Mouse (Mus musculus) hindbrain, embryonic 11.5 days (tissue): ENCODE data around the gene Gramd1c. TPM values are rescaled to one million over a fixed set of nuclear protein-coding genes. Genes with fewer than 3 reads are reported as not detected.
A peak's percentile ranks its signal among the peaks of the same experiment; 100 is the strongest.

Source experiments
- ATAC-seq: fragments of 200-750 bp; cut with Nextera tagmentation; 2 replicates; pipeline ENCODE4 v1.8.0; 2017; ENCODE audit warnings: mild to moderate bottlenecking, moderate TSS enrichment, moderate library complexity; ENCODE audit not compliant: low FRiP score
- DNase-seq: peaks from one replicate; pipeline ENCODE4 v3.0.0-alpha.2; 2015; ENCODE audit warnings: low spot score
- H3K27ac ChIP-seq: fragments of 300-500 bp; sonication (generic); 2 replicates; pipeline ENCODE4 v1.5.1; 2014; ENCODE audit warnings: mild to moderate bottlenecking, low read depth, low read length
- H3K27me3 ChIP-seq: fragments of 300-500 bp; sonication (generic); 2 replicates; pipeline ENCODE4 v1.6.1; 2014; ENCODE audit warnings: mild to moderate bottlenecking, low read length, moderate library complexity, mixed read lengths; ENCODE audit not compliant: control insufficient read depth, insufficient read depth
- H3K36me3 ChIP-seq: fragments of 300-500 bp; sonication (generic); 2 replicates; pipeline ENCODE4 v1.6.1; 2014; ENCODE audit warnings: mild to moderate bottlenecking, low read length, moderate library complexity, mixed read lengths; ENCODE audit not compliant: control insufficient read depth, insufficient read depth
- H3K4me1 ChIP-seq: fragments of 300-500 bp; sonication (generic); replicated peaks from 2 replicates; pipeline ENCODE4 v1.6.1; 2014; ENCODE audit warnings: low read length, mixed read lengths; ENCODE audit not compliant: control insufficient read depth, insufficient read depth
- H3K4me2 ChIP-seq: fragments of 300-500 bp; sonication (generic); replicated peaks from 2 replicates; pipeline ENCODE4 v1.6.1; 2014; ENCODE audit warnings: mild to moderate bottlenecking, low read depth, low read length
- H3K4me3 ChIP-seq: fragments of 300-500 bp; sonication (generic); 2 replicates; pipeline ENCODE4 v1.5.1; 2014; ENCODE audit warnings: low read depth, low read length
- H3K9ac ChIP-seq: fragments of 300-500 bp; sonication (generic); 2 replicates; pipeline ENCODE4 v1.6.1; 2014; ENCODE audit warnings: low read depth, low read length
- H3K9me3 ChIP-seq: fragments of 300-500 bp; sonication (generic); 2 replicates; pipeline ENCODE4 v1.6.1; 2016; ENCODE audit warnings: low read length; ENCODE audit not compliant: control insufficient read depth
- WGBS: fragments of 180-500 bp; shearing (Covaris S2); extraction: QIAGEN DNeasy Blood & Tissue Kit; methylation state at CpG from one replicate; pipeline ENCODE4 v1.1.7; 2014; 5-methylcytosine and 5-hydroxymethylcytosine counted together
- polyA plus RNA-seq: library from polyadenylated mRNA; unstranded; fragments of >200 nt; fragmentation: Nextera tagmentation; extraction: Ambion mirVana; gene quantifications from 2 replicates; pipeline ENCODE4 v1.2.1, GENCODE M21; 2014

Gramd1c gene
- polyA plus RNA-seq, 1 experiment from 2014 or later, result 4.3 TPM

DNA sequence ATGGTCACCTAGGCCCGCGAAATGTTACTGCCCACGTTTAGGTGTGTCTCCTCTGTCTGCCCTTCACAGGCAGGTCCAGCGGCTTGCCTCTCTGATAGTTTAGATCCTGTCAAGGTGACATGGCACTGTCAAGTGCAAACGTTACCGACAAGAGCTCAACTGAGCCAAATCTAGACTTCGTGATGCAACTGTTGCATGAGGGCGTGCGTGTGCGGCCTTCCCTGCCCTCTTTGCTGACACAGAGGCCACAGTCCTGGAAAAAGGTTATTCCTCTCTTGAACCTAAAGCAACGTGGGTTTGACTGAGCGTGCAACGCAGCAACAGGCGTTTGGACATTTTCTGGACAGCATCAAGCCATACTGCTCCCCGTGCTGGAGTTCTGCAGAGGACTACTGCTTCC lies 1.8 kb downstream of the Gramd1c start:
- no peak for DNase-seq
- H3K36me3 ChIP-seq, result no peaks in the 10 kb centered on the region
- no peak for ATAC-seq

DNA sequence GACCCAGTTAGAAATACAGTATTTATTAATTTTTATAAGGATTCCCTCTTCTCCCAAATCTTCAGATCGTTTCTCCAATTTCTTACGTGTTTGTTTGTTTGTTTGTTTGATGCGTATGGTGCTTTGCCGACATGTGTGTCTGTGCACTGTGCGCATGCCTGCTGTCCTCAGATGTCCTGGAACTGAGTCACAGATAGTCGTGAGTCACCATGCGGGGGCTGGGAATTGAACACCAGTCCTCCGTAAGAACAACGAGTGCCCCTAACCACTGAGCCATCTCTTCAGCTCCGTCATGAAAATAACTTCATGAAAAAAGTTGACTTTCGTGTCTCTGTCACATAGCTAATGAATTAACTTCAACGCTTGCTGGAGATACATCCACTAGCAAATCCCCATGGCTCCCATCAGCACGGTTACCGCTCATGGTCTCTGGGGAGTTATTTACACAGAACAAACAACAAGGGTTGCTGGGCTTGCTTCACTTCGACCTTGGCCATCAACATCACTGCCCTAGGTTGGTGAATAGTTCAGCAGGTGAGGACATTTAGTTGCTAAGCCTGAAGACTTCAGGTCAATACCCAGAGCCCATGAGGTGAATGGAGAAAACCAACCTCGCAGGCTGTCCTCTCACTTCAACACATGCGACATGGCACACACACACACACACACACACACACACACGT lies 2.4 kb downstream of the Gramd1c start:
- WGBS, result 92% methylated on average over 18 of the region's 18 CpGs
- H3K4me3 ChIP-seq, result no peak overlapping the region
- no peak overlapping the region for H3K4me2 ChIP-seq
- H3K4me1 ChIP-seq, result no peaks in the 10 kb centered on the region
- no peak for ATAC-seq
- no peak for DNase-seq
- no peaks in the 10 kb centered on the region for H3K9me3 ChIP-seq
- H3K27ac ChIP-seq, result no peak overlapping the region
- H3K27me3 ChIP-seq, result no peaks in the 10 kb centered on the region
- H3K36me3 ChIP-seq, result no peaks in the 10 kb centered on the region
- H3K9ac ChIP-seq, result no peak overlapping the region

More for the DNA sequence above, 1.8 kb downstream of the Gramd1c start:
- no peak overlapping the region for H3K4me2 ChIP-seq
- H3K4me1 ChIP-seq, result no peaks in the 10 kb centered on the region
- WGBS, result 91% methylated on average over 15 of the region's 15 CpGs
- H3K9me3 ChIP-seq, result no peaks in the 10 kb centered on the region
- H3K4me3 ChIP-seq, result no peak overlapping the region
- no peaks in the 10 kb centered on the region for H3K27me3 ChIP-seq
- no peak overlapping the region for H3K9ac ChIP-seq
- no peak overlapping the region for H3K27ac ChIP-seq

DNA sequence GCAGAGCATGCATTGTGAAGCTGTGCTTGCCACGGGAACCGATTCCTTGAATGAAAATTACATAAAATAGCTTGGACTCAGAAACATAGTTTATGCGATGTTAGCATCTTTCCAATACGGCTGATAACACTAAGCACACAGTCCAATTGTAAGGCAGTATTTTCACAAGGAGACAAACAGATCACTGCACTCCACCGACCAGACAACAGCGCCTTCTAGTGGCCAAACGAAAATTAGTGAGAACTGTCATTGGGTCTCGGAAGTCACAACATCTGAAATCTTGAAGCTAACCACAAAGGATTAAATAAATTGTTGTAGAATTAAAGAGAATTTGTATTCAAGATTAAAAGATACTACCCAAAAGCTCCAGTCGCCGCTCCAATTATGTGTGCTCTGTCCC lies 4.4 kb downstream of the Gramd1c start:
- Histone ChIP-seq H3K27ac (no peak overlapping the region), H3K4me2 (no peak overlapping the region), H3K36me3 (no peaks in the 10 kb centered on the region), H3K9me3 (no peaks in the 10 kb centered on the region), H3K4me1 (no peaks in the 10 kb centered on the region), H3K9ac (no peak overlapping the region), H3K4me3 (no peak overlapping the region), H3K27me3 (no peaks in the 10 kb centered on the region)
- DNase-seq (peak; percentile 82), ATAC-seq (no peak)
- WGBS, result 30% methylated on average over 10 of the region's 10 CpGs

DNA sequence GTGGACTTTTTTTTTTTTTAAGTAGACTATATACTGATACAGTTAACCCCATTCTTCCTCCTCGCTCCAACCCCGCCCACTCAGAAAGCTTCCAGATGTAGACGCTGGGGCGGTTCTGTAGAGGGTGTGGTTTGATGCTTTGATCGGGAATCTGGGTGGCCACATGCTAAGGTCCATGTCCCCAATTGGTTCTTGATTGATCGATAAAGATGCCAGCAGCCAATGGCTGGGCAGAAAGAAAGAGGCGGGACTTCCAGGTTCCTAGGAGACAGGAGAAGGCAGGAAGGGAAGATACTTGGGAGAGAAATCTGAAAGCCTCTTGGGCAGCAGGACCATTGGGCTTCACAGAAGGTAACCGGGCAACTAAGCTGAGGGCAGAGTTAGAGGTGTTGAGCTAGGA lies 7.4 kb downstream of the Gramd1c start:
- ATAC-seq (0 out of 2 replicates have a peak, but pooled peaks have one; percentile 17), DNase-seq (peak; percentile 8)
- no peaks in the 10 kb centered on the region for H3K9me3 ChIP-seq
- H3K36me3 ChIP-seq, result no peaks in the 10 kb centered on the region
- H3K4me1 ChIP-seq, result no peaks in the 10 kb centered on the region
- WGBS, result 59% methylated on average over 8 of the region's 8 CpGs
- H3K9ac ChIP-seq, result no peak overlapping the region
- H3K27ac ChIP-seq, result no peak overlapping the region
- H3K4me2 ChIP-seq, result no peak overlapping the region
- H3K4me3 ChIP-seq, result no peak overlapping the region
- H3K27me3 ChIP-seq, result no peaks in the 10 kb centered on the region

DNA sequence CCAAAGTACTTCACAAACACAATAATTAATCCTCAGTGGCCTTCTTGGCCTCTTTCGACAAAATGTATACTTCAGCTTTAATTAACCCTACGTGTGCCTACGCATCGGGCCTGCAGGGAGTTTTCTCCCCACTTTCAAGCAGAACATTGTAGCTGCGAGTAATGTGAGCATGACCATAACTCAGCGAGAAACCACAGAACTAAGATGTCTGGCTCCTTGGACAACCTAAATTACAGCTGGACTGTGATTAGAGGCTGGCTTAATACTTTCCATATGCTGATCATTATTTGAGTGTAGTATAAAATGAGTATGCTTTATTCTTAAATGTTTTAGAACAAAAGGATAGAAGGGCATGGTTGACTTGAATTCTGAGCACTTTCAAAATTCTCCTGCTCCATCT lies 9.9 kb downstream of the Gramd1c start:
- Histone ChIP-seq H3K9ac (no peak overlapping the region), H3K9me3 (no peaks in the 10 kb centered on the region), H3K36me3 (no peaks in the 10 kb centered on the region), H3K4me2 (no peak overlapping the region), H3K4me1 (no peaks in the 10 kb centered on the region), H3K4me3 (no peak overlapping the region), H3K27ac (no peak overlapping the region), H3K27me3 (no peaks in the 10 kb centered on the region)
- no peak for DNase-seq
- 76% methylated on average over 6 of the region's 6 CpGs for WGBS
- ATAC-seq, result no peak

DNA sequence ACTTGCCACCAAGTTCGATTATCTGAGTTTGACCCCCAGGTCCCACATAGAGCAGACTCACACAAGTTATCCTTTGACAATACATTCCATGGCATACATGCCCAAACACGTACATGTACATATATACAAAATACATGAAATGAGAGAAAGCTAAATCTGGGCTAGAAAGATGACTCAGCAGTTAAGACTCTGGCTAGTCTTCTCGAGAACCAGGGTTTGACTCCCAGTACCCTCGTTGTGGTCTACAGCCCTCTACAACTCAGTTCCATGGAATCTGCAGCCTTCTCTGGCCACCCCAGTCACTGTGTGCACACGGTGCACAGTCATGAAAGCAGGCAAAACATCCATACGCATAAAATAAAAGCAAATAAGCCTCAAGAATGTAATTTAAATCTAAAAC lies 10.8 kb downstream of the Gramd1c start:
- no peak for ATAC-seq
- 86% methylated on average over 6 of the region's 6 CpGs for WGBS

DNA sequence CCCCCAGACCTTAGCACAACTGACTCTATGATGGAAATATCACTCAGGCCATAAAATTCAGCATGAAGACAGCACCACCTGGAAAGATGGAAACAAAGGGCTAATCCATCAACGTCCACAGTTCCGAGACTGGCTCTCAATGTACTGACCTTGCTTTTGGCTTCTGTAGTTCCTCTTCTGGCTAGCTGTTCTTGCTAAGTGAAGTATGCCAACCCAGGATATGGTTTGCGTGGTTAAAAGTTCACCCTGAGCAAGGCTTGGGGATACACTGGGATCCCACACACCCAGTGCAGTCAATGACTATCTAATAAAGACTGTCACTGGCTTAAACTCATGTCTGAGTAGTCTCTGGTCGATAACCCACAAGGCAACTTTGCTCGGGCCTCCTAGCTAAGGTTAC lies 13.0 kb downstream of the Gramd1c start:
- no peaks in the 10 kb centered on the region for H3K27me3 ChIP-seq
- H3K4me3 ChIP-seq, result no peak overlapping the region
- DNase-seq (no peak), ATAC-seq (no peak)
- no peaks in the 10 kb centered on the region for H3K36me3 ChIP-seq
- no peaks in the 10 kb centered on the region for H3K4me1 ChIP-seq
- no peaks in the 10 kb centered on the region for H3K9me3 ChIP-seq
- H3K4me2 ChIP-seq, result no peak overlapping the region
- no peak overlapping the region for H3K9ac ChIP-seq
- no peak overlapping the region for H3K27ac ChIP-seq
- 79% methylated on average over 5 of the region's 5 CpGs for WGBS

More for the DNA sequence above, 10.8 kb downstream of the Gramd1c start:
- Histone ChIP-seq H3K27me3 (no peaks in the 10 kb centered on the region), H3K9ac (no peak overlapping the region), H3K9me3 (no peaks in the 10 kb centered on the region), H3K36me3 (no peaks in the 10 kb centered on the region), H3K4me1 (no peaks in the 10 kb centered on the region), H3K4me3 (no peak overlapping the region), H3K4me2 (no peak overlapping the region), H3K27ac (no peak overlapping the region)
- DNase-seq, result no peak

DNA sequence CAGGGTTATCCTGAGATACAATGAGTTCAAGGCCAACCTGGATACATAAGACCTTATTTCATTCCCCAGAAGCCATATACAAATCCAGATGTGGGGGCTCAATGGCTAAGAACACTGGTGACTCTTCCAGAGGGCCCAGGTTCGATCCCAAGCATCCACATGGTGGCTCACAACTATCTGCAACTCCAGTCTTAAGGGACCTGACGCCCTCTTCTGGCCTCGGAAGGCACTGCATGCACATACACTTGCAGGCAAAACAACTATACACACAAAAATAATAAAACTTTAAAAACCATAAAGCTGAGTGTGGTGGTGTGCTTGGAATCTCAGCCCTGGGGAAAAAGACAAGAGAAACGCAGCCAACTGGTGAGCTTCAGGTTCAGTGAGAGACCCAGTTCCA lies 24.0 kb downstream of the Gramd1c start:
- H3K4me2 ChIP-seq, result no peak overlapping the region
- H3K4me3 ChIP-seq, result no peak overlapping the region
- no peak overlapping the region for H3K9ac ChIP-seq
- H3K36me3 ChIP-seq, result no peaks in the 10 kb centered on the region
- 77% methylated on average over 4 of the region's 4 CpGs for WGBS
- H3K9me3 ChIP-seq, result no peaks in the 10 kb centered on the region
- ATAC-seq (no peak), DNase-seq (no peak)
- H3K27ac ChIP-seq, result no peak overlapping the region
- H3K27me3 ChIP-seq, result no peaks in the 10 kb centered on the region
- H3K4me1 ChIP-seq, result no peaks in the 10 kb centered on the region

DNA sequence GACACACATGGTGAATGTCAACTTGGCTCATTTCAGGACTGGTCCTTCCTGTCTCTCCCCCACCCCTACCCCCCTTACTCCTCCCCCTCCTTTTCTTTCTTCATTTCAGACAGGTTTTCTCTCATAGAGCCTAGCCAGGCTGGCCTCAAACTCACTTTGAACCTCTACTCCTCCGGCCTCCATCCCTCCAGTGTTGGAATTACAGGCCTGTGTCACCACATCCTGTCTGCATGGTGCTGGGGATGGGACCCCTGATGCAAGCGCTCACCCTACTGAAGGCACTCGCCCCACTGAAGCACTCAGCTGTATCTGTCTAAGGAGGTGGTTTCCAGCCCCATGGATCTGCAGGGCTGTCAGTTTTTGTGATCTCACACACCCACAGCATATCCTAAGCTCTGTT lies 27.9 kb downstream of the Gramd1c start:
- Histone ChIP-seq H3K4me2 (no peak overlapping the region), H3K9me3 (no peaks in the 10 kb centered on the region), H3K4me1 (no peaks in the 10 kb centered on the region), H3K9ac (no peak overlapping the region), H3K27me3 (no peaks in the 10 kb centered on the region), H3K27ac (no peak overlapping the region), H3K36me3 (no peaks in the 10 kb centered on the region), H3K4me3 (no peak overlapping the region)
- DNase-seq (no peak), ATAC-seq (no peak)
- 91% methylated on average over 3 of the region's 3 CpGs for WGBS
